Mouse (Mus musculus): ENCODE data around the gene Zfp277.

DNA sequence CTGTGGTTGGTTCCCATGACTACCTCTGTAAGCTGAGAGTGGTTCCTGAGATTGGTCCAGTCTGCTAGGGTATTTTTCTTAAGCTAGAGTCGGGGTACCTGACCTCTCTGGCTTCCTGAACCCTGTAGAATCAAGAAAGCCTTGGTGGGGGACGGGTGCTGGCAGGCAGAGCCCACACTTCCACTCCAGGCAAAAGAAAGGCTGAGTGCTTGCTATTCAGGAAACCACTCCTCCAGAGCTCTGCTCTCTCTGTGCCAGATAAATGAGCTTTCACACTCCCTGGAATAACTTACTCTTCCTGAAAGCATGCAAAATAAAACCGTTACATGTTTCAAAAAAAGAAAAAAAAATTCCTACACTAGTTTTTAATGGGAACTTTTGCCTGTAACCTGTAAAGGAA is 38.5 kb upstream of the Zfp277 start:
- no peak for TF ChIP-seq POLR2A (IDR thresholded peaks at IDR 0.05; ENCODE audit: borderline replicate concordance, extremely low read depth, low read depth, low read length)
- TF ChIP-seq CTCF (IDR thresholded peaks at IDR 0.05; ENCODE audit: insufficient read depth, low read length) = no peak

Measured in lung, adult 2 months (tissue).